Mouse (Mus musculus) kidney, postnatal 14 days (tissue): ENCODE measurements around the gene 1700011L22Rik.
A peak's percentile ranks its signal among the peaks of the same experiment; 100 is the strongest.

Source experiments
- DNase-seq: peaks from one replicate; pipeline ENCODE4 v3.0.0; 2022; ENCODE audit warnings: mixed read lengths

Gene 1700011L22Rik

DNA sequence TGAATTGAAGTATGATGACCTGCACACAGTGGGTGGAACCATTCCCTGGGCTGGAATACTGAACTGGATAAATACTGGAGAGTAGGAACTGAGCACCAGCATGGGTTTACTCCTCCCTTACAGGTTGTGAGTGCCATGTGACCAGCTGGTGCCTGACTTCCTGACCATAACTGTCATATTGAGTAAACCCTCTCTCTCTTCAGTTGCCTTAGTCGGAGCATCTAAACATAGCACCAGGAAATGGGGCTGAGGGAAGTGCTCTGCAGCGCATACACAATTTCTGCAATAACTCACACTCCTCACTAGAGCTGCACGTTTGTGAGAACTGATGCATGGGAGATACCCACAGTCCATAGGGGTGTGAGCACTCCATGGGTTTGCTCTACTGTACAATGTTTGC lies 9.1 kb downstream of the 1700011L22Rik start:
- DNase-seq, result no peak

DNA sequence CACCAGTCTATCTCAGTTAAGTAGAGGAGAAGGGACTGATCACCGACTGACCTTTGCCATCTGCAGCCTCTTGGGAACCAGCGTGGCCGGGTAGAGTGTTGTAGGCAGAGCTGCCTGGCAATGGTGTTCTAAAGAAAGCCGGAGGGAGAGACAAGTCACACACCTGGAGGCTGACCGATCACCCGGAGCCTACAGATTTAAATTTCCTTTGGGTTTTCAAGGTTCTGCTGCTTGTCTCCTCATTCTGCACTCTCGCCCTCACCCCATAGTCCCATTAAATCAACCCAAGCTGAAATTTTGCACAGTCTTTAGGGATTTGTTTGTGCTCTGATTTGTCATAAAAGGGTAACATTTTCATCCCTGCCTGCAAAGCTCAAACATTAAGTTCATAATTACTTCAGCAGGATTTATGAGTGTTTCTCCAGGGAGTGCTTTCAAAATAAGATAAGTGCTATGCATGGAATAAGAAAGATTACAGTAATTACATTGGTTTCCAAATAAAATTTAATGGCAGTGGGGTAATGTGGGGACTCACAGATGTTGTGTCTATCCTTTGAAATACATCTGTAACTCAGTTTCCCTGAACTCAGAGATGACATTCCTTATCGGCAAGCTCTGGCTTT lies 19.0 kb downstream of the 1700011L22Rik start:
- DNase-seq, result peak; percentile 8

DNA sequence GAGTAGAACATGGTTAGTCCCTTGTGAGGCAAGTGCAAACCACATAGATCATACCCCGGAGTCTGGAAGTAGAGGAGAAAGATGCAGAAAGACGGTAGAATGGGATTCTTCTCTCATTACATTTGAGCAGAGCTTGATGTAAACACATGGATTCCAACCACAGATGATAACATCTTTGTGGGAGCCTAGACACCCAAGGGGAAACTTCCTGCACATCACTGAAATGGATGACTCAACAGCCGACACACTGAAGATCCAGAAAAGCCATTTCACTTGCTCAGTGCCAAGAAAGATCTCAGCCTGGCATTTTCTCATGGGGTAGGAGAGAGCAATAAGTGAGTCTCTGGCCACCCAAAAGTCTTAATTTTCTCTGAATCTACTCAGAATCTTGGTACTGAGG lies 20.5 kb downstream of the 1700011L22Rik start:
- DNase-seq, result no peak

DNA sequence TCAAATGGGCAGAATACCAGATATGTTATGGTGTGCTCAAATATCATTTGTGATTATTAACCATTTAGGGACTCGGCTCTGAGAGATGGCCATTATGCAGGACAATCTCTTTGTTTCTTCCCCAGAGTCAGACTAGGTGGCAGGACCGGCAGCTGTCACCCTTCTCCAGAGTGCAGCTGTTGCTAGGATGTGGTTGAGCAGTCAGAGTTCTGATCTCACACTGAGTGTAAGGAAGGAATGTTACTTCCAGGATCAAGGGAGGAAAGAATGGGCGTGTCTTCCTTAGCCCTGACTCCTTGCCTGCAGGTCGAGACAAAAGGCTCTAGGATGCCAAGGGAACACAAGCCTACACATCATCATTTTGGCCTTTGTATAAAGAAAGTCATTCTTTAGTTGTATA lies 21.2 kb downstream of the 1700011L22Rik start:
- DNase-seq, result no peak

DNA sequence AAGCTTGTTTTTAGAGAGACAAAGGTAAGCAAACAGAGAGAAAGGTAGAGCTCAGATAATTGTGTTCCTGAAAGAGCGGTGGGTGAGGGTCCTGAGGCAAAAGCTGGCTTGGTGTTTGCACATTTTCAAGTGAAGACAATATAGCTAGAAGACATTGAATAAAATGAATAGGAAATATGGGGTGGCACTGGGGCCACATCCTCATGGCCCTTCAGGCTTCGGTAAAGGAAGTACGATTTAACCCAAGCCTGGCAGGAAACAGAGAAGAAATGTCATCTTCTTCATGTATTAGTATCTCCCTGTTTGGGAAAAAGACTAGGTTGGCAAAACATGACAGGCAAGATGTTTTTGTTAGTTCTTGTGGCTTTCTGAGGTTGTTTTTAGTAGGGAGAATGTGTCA lies 22.3 kb downstream of the 1700011L22Rik start:
- no peak for DNase-seq

GRCm38 (mm10) chr8:79225586-79225985 lies 22.8 kb downstream of the 1700011L22Rik start:
- DNase-seq, result no peak

DNA sequence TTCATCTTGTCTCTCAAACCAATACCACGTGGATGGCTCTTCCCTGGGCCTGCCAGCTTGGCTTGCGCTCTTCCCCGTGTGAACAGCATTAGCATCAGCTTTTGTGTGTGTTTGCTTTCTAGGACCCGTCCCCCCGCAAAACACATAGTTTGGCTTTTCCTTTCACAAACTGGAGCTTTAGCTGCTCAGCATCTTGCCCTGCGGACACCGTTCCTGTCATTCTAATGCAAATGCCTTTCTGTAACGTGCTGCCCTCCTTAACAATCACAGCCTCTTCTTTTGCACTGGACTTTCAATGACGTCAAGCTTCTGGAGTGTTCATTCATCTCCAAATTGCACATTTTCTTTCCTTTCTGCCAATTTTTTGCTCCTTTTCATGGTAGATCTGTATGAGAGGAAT lies 24.0 kb downstream of the 1700011L22Rik start:
- no peak for DNase-seq

DNA sequence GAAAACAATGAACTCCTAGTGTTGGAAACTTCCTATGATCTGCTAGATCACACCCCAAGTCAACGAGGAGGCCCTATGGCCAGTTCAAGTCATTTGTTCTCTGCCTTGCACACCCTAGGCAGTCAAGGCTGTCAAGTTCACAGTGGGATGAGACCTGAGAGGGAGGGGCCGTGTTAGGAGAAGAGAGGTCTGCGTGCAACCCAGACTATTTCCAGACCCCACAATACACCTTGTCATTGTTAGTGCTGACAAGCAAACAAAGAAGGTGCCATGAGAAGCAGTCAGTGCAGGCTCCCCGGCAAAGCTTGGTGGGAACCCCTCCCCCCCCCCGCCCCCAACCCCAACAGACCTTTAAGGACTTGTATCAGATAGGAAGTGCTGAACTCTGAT lies 25.6 kb downstream of the 1700011L22Rik start:
- DNase-seq, result no peak

- DNase-seq, result no peak
These were observed 26.1 kb downstream of the 1700011L22Rik start for GRCm38 (mm10) chr8:79222106-79222751.

DNA sequence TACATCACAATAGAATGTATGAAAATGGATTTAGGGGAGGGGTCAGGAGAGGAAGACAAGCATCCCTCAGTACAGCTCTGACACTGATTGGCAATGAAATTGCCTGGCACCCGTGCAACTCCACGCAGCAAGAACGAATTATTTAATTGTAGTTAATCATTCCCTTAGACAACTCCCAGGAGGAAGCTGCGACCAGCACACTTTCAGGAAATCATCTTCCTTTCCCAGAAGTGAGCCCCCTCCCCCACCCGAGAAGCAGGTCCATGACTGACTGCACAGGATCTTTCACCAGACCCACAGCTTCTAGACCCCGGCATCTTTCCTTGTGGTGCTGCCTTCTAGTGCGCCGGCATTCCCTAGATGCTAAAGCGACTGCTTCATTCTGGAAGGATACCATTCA lies 36.7 kb downstream of the 1700011L22Rik start:
- peak; percentile 10 for DNase-seq

GRCm38 (mm10) chr8:79209641-79210358 lies 38.6 kb downstream of the 1700011L22Rik start:
- DNase-seq, result peak; percentile 40

DNA sequence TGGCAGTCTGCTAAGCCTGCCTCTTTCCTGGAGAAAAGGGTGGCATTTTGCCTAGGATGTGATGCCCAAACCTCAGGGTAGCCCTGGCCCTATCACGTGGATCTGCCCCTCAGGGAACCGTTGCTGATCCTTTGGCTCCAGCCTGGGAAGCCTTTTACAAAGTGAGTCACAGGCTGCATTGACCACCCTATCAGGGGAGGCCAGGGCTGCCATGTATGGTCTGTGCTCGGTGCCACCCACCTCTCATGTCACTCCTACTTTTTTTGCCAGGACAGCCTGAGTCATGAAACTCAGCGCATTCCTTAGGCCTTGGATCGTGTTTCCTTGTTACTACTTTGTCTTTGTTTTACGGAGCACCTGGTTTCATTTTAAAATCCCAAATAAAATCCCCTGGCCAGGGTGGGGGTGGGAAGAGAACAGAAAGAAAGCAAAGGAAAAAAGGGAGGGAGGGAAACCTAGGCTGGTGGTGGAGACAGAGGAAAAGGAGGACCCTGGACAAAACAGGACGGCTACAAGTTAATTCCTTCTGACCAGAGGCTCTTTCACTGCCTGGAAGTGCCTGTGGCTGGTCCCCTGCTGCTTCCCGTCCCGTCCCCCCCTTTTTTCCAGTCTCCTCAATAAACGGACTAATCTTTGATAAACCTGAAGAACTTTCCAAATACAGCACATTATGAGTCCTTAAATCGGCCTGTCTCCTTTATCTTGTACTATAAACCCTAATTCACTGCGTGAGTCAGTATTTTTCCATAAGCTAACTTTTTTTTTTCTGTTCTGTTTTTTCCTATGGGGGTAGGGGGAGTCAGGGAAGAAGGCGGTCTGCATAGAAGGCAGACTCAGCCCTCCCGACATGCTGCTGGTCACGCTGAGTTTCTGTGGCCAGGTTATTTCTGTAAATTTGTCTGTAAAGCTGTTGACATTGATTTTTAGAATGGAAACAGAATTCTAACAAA lies 39.4 kb downstream of the 1700011L22Rik start:
- peak; percentile 30 for DNase-seq

GRCm38 (mm10) chr8:79208181-79208580 lies 40.2 kb downstream of the 1700011L22Rik start:
- no peak for DNase-seq

DNA sequence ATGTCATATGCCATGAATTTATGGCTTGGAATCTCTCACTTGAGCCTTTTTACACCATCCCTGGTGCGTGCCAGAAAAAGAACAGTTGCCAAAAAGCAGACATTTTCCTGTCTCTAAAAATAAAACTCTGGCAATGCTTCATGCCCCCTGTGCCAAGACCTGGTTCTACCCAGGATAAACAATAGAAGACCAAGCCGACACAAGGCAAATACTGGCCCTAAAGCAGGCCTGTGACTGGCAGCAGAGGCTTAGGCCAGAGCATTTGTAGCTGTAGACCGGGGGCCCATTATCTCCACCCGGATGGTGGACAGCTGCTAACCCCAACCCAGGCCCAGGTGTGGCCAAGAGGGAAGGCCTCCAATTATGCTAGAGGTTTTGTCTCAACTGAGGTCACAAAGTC lies 41.5 kb downstream of the 1700011L22Rik start:
- peak; percentile 4 for DNase-seq

- DNase-seq, result no peak
These were observed 46.8 kb downstream of the 1700011L22Rik start for GRCm38 (mm10) chr8:79201446-79202147.

- no peak for DNase-seq
These were observed 49.7 kb downstream of the 1700011L22Rik start for GRCm38 (mm10) chr8:79198675-79199074.

DNA sequence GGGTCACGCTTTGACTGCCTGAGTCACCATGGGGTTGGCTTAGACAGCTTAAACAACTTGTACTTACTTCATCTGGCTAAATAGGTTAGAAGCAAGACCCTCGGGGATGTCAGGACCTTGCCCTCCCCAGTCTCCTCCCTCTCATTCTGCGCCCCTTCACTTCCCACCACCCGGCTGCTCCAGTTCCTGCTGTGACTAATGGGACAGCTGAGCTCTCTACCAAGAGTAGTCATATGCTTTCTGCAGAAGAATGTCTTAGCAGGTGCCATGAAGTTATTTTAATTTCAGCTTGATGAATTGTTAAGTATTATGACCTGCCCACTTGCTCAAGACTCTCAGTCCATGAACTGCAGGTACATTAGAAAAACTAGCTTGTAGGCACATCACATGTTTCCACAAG lies 51.9 kb downstream of the 1700011L22Rik start:
- no peak for DNase-seq

- DNase-seq, result no peak
These were observed 58.3 kb downstream of the 1700011L22Rik start for GRCm38 (mm10) chr8:79190071-79190470.

- DNase-seq, result no peak
These were observed 62.9 kb downstream of the 1700011L22Rik start for GRCm38 (mm10) chr8:79185488-79185887.

GRCm38 (mm10) chr8:79179678-79180077 lies 68.7 kb downstream of the 1700011L22Rik start:
- DNase-seq, result no peak

DNA sequence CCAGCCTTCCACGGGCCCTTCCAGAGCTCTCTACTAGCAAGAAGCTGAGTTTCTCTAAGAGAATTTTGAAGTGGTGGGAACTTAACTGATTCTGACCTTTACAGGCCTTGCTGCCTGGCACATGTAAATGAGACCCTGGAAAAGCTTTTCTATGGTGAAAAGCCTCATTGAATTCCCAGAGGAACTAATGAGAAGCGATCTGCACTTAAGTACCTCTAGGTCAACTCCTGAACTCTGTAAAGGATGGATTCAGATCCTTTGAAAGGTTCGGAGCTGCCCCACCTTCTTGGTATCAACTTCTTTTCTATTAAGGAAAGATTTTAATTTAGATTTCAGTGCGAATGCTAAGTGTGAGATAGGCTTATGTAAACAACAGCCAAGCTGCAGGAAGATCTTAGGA lies 72.4 kb downstream of the 1700011L22Rik start:
- no peak for DNase-seq

DNA sequence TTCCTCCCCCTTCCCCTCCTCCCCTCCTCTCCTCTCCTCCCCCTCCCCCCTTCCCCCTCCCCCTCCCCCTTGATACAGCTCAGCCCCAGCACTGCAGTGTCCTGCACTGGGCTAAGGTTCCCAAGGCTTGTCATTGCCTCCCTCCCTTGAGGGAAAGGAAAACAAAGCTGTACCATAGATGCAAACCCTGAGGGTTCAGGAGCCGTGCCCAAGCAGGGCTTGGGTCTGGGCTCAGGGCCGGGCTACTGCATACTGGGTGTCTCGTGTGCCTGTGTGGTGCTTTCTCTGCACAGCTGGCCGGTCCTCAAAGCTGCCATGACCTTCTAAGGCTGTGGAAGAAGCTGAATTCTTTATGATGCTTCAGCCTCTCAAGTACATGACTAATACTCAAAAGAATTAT lies 74.8 kb downstream of the 1700011L22Rik start:
- DNase-seq, result no peak
